ENCODE assay signal across 10 mouse cellular contexts in genomic region chr4:63411222-63411621, GRCm38 (mm10). TPM values are rescaled to one million over a fixed set of nuclear protein-coding genes. Genes with fewer than 3 reads are reported as not detected.
A peak's percentile ranks its signal among the peaks of the same experiment; 100 is the strongest.
DNase-seq lines count a peak whose midpoint lies in the region; ATAC-seq and TF ChIP-seq lines count a peak whose summit lies in the region.
"Had no signal": no experiment of that assay in that cellular context is flagged by ENCODE, and none has a peak within 500 bp of the region (broad histone marks: within the 10 kb centered on the region; RNA-seq: fewer than 3 reads in every experiment).

No protein-coding gene starts in this region.

- no peak for ATAC-seq in kidney, embryonic 14.5 days (ENCODE audit: low FRiP score, low TSS enrichment)
- no peak for ATAC-seq in midbrain, embryonic 14.5 days (ENCODE audit: low FRiP score, low TSS enrichment)

- no peak overlapping the region for H3K4me3 ChIP-seq in kidney, embryonic 14.5 days (ENCODE audit: low read length)
- H3K4me3 ChIP-seq in ES-Bruce4 (ENCODE audit: low read depth, low read length): peak overlapping the region; percentile 51
- H3K4me3 ChIP-seq in embryonic facial prominence, embryonic 10.5 days: peak overlapping the region; percentile 76; the same call in 1 of the 2 replicates
- H3K4me3 ChIP-seq in midbrain, embryonic 14.5 days (replicated peaks; ENCODE audit: low read depth, low read length): no peak overlapping the region

- 44% methylated on average over 5 of the region's 5 CpGs for WGBS in kidney, embryonic 14.5 days
- 67% methylated on average over 5 of the region's 5 CpGs for WGBS in embryonic facial prominence, embryonic 10.5 days
- WGBS in midbrain, embryonic 14.5 days: 67% methylated on average over 5 of the region's 5 CpGs

- H3K27ac ChIP-seq in kidney, embryonic 14.5 days (ENCODE audit: low read depth, low read length): no peak overlapping the region
- no peak overlapping the region for H3K27ac ChIP-seq in ES-Bruce4 (ENCODE audit: insufficient read depth, low read length)
- no peak overlapping the region for H3K27ac ChIP-seq in embryonic facial prominence, embryonic 10.5 days (replicated peaks)
- H3K27ac ChIP-seq in midbrain, embryonic 14.5 days (replicated peaks; ENCODE audit: low read depth, low read length): no peak overlapping the region
- H3K27ac ChIP-seq: macrophage had no signal

- peak overlapping the region; percentile 98 for H3K4me2 ChIP-seq in kidney, embryonic 14.5 days (replicated peaks; ENCODE audit: low read depth, low read length)
- peak overlapping the region; percentile 98 for H3K4me2 ChIP-seq in midbrain, embryonic 14.5 days (ENCODE audit: low read length)

- H3K4me1 ChIP-seq in kidney, embryonic 14.5 days (ENCODE audit: control insufficient read depth, insufficient read depth, low read length): peaks cover 17% of the 10 kb centered on the region
- no peaks in the 10 kb centered on the region for H3K4me1 ChIP-seq in ES-Bruce4 (ENCODE audit: control insufficient read depth, insufficient read depth, low read length)
- H3K4me1 ChIP-seq in embryonic facial prominence, embryonic 10.5 days: peaks cover 23% of the 10 kb centered on the region
- peaks cover 12% of the 10 kb centered on the region for H3K4me1 ChIP-seq in midbrain, embryonic 14.5 days (ENCODE audit: control insufficient read depth, insufficient read depth, low read length)

- DNase-seq in kidney, postnatal 14 days: no peak
- DNase-seq in embryonic facial prominence, embryonic 10.5 days (ENCODE audit: low spot score): no peak
- no peak for DNase-seq in midbrain, embryonic 14.5 days
- no peak for DNase-seq in cerebellum, postnatal 25 days
- no peak for DNase-seq in embryo, embryonic 9.5 days (ENCODE audit: extremely low spot score)

- TF ChIP-seq CTCF in ES-Bruce4 (IDR thresholded peaks at IDR 0.05; ENCODE audit: low read depth, low read length): no peak

- no peak for TF ChIP-seq EP300 in ES-Bruce4 (IDR thresholded peaks at IDR 0.05; ENCODE audit: insufficient read depth, low read depth, low read length)

- no peaks in the 10 kb centered on the region for H3K27me3 ChIP-seq in kidney, embryonic 14.5 days (ENCODE audit: control insufficient read depth, insufficient read depth, low read length)
- H3K27me3 ChIP-seq in ES-Bruce4 (ENCODE audit: control insufficient read depth, insufficient read depth, low read length, poor library complexity, severe bottlenecking): no peaks in the 10 kb centered on the region
- H3K27me3 ChIP-seq in embryonic facial prominence, embryonic 10.5 days (replicated peaks; ENCODE audit: low read depth, poor library complexity, severe bottlenecking): peaks cover 13% of the 10 kb centered on the region
- no peaks in the 10 kb centered on the region for H3K27me3 ChIP-seq in midbrain, embryonic 14.5 days (ENCODE audit: control insufficient read depth, insufficient read depth, low read length)

- H3K9me3 ChIP-seq in kidney, embryonic 14.5 days (ENCODE audit: control insufficient read depth, low read length): no peaks in the 10 kb centered on the region
- H3K9me3 ChIP-seq in ES-Bruce4 (replicated peaks; ENCODE audit: control insufficient read depth, insufficient read depth, low read length, poor library complexity, severe bottlenecking): no peaks in the 10 kb centered on the region
- H3K9me3 ChIP-seq in embryonic facial prominence, embryonic 10.5 days: no peaks in the 10 kb centered on the region
- H3K9me3 ChIP-seq in midbrain, embryonic 14.5 days (ENCODE audit: control insufficient read depth, low read length): no peaks in the 10 kb centered on the region

- no peak overlapping the region for H3K9ac ChIP-seq in kidney, embryonic 14.5 days (ENCODE audit: low read depth, low read length)
- H3K9ac ChIP-seq in ES-Bruce4 (ENCODE audit: low read depth, poor library complexity, severe bottlenecking): no peak overlapping the region
- H3K9ac ChIP-seq in midbrain, embryonic 14.5 days (replicated peaks; ENCODE audit: low read length): no peak overlapping the region; the same call in 1 of the 2 replicates

- no peak for TF ChIP-seq POLR2A in ES-Bruce4 (IDR thresholded peaks at IDR 0.05; ENCODE audit: insufficient read depth, low read length)

- H3K36me3 ChIP-seq in kidney, embryonic 14.5 days (ENCODE audit: control insufficient read depth, insufficient read depth, low read length): no peaks in the 10 kb centered on the region
- H3K36me3 ChIP-seq in ES-Bruce4 (ENCODE audit: control insufficient read depth, insufficient read depth, low read length, poor library complexity, severe bottlenecking): no peaks in the 10 kb centered on the region
- 0 out of 2 replicates have a peak, but pooled peaks cover 4% of the 10 kb centered on the region for H3K36me3 ChIP-seq in embryonic facial prominence, embryonic 10.5 days (replicated peaks)
- H3K36me3 ChIP-seq in midbrain, embryonic 14.5 days (ENCODE audit: control insufficient read depth, insufficient read depth, low read length): no peaks in the 10 kb centered on the region

RNA-seq across cellular contexts. Expression of gene Akna, which starts 8.1 kb away (rescaled TPM):
- polyA plus RNA-seq in kidney, embryonic 14.5 days (2014; fragmentation: Nextera tagmentation; extraction: Ambion mirVana): 4.1 and 7.3 TPM in 2 replicates
- 4.0 and 4.7 TPM in 2 replicates for polyA plus RNA-seq in ES-Bruce4 (2011; ENCODE audit: insufficient read depth, insufficient read length, low read depth, missing spikeins)
- polyA plus RNA-seq in embryonic facial prominence, embryonic 10.5 days (2016; fragmentation: Nextera tagmentation; extraction: Ambion mirVana): 11.8 and 12.0 TPM in 2 replicates
- 3.0 and 6.1 TPM in 2 replicates for polyA plus RNA-seq in midbrain, embryonic 14.5 days (2014; fragmentation: Nextera tagmentation; extraction: Ambion mirVana)

RNA-seq across cellular contexts. Expression of gene Orm2, which starts 49.0 kb away (rescaled TPM):
- not detected in 2 replicates for polyA plus RNA-seq in kidney, embryonic 14.5 days (2014; fragmentation: Nextera tagmentation; extraction: Ambion mirVana)
- not detected in 2 replicates for polyA plus RNA-seq in ES-Bruce4 (2011; ENCODE audit: insufficient read depth, insufficient read length, low read depth, missing spikeins)
- polyA plus RNA-seq in embryonic facial prominence, embryonic 10.5 days (2016; fragmentation: Nextera tagmentation; extraction: Ambion mirVana): not detected in 2 replicates
- polyA plus RNA-seq in midbrain, embryonic 14.5 days (2014; fragmentation: Nextera tagmentation; extraction: Ambion mirVana): not detected in 2 replicates
- polyA plus RNA-seq: limb, embryonic 11.5 days; macrophage; testis, adult 2 months had no signal

RNA-seq across cellular contexts. Expression of gene Orm3, which starts 55.3 kb away (rescaled TPM):
- polyA plus RNA-seq in kidney, embryonic 14.5 days (2014; fragmentation: Nextera tagmentation; extraction: Ambion mirVana): not detected in 2 replicates
- polyA plus RNA-seq in ES-Bruce4 (2011; ENCODE audit: insufficient read depth, insufficient read length, low read depth, missing spikeins): not detected in 2 replicates
- not detected in 2 replicates for polyA plus RNA-seq in embryonic facial prominence, embryonic 10.5 days (2016; fragmentation: Nextera tagmentation; extraction: Ambion mirVana)
- not detected in 2 replicates for polyA plus RNA-seq in midbrain, embryonic 14.5 days (2014; fragmentation: Nextera tagmentation; extraction: Ambion mirVana)
- polyA plus RNA-seq: limb, embryonic 11.5 days; macrophage; testis, adult 2 months had no signal

Comparison
In these comparisons a context has a peak if more than half of its experiments do, and no peak if none do; other contexts are left out.
1. H3K4me3 ChIP-seq: peak in ES-Bruce4 (single experiment) and embryonic facial prominence, embryonic 10.5 days (single experiment); none in kidney, embryonic 14.5 days (single experiment) and midbrain, embryonic 14.5 days (single experiment).